Mouse (Mus musculus) T-helper 2 cell (primary cell): ENCODE results near the gene Phactr2.

Experiments
- in situ Hi-C: fragments of 300-600 bp; cut with MboI, MseI; formaldehyde crosslinking; loops from one replicate; pipeline ENCODE4 v1.15.1; 2025; ENCODE audit warnings: high pct_unique_total_duplicates

Phactr2 gene

DNA sequence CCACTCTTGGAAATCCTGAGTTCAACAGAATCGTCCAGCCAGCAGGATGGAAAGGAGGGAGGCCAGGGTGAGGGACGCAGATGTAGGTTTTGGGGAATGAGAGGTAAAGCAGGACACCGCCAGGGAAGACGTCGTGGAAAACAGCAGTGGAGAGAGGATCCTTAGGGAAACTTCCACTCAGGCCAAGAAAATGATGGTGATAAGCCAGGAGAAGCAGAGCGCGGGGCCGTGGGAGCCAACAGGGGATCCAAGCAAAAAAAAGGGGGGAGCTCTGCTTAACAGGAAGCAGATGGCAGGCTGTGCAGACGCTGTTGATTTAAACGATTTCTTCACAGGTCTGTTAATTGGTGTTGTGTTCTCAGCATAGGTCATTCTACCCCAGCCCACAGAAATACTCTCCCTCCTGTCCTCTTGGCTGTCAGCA lies 301.4 kb downstream of the Phactr2 start:
- in situ Hi-C loops = no loop called here

DNA sequence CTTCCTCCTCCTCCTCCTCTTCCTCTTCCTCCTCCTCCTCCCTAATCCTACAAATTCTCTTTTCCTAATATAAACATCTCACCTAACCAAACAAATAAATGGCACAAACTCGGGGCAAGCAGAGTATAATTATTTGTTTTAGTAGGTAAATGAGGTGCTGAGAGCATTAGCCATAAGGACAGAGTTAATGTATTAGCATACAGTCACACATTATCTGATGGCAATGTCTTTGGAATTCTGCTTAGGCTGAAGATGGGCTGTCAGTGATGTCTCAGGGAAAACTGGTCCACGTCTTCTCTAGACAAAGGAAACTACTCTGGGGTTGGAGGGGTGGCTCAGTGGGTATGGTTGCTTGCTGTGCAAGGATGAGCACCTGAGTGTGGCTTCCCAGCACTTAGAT lies 302.8 kb downstream of the Phactr2 start:
- in situ Hi-C loops = no loop called here

DNA sequence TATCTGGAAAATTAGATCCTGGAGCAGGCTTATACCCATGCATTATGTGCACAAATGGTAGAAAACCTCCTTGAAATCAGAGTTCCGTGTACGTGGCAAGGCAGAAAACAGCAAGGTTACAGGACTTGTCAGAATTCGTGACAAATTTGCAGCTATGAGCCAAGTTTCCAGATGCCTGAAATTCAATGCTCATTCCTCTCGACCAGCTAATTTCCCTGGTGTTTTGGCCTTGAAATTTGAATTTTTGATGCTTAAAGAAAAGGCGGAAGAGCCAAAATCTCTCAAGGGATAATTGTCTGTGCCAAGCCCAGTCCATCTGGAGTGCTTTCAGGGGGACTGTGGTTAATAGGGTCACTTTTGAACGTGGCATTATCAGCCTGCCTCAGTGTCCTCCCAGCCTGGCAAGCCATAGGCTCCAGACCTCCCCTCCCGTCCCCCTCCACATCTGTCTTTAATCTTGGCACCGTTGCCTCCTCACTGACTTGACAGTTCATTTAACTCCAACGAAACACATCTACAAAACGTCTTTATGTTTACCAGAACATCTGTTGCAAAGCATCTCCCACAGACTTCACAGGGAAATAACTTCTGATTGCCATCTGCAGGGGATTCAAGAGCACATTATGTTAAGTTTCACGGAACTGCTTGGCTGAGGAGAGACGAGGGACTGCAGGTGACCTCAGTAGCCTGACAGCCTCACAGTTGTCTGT lies 303.3 kb downstream of the Phactr2 start:
- in situ Hi-C loops = no loop called here

DNA sequence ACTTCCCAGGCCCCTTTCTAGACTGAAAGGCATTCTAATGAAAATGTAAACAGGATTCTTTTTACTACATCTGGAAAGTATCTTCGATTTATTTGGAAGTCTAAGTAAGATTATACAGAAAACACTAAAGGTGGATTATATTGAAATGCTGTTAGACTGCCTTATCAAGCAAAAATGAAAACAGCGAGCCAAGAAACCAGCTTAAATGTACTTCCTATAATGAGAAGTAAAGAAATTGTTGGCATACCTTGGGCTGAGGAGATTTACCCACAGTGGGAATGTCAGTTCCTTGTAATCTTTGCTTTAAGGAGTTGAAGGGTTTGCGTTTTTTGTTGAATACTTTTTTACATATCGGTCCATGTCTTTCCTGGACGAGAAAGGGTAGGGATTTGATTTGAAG lies 305.8 kb downstream of the Phactr2 start:
- in situ Hi-C loops = no loop called here

DNA sequence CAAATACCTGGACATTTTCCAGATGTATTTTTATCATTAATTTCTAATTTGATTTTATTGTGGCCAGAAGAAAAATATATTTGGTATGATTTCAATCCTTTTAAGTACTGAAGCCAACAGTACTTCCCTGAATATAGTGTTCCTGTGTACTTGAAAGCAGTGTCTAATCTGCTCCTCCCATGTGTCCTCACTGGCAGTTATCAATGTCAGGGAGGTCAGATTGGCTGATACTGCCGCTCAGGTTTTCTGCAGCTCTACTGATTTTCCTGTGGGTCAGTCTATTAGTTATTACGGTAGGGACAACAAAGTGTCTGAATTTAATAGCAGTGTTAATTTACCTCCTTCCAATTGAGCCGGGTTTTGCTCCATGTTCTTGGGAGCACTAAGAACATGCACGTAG lies 312.2 kb downstream of the Phactr2 start:
- in situ Hi-C loops = no loop called here

DNA sequence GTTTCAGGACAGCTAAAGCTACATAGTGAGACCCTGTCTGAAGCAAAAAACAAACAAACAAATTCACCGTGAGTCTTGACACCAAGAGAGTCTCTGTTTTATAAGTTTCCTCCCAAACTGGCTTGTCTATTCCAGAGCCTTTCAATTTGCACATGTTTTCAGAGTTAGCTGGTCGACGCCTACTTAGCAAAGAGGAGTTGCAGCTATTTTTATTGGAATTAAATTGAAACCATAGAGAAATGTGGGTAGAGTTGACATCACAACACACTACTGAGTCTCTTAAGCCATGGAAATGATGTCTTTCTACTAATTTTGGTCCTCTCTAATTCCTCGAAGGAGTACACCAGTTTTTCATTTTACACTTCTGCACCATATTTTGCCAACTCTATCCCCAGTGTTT lies 313.3 kb downstream of the Phactr2 start:
- in situ Hi-C loops = no loop called here
